Mouse (Mus musculus) thymus, adult 2 months (tissue): ENCODE results near the gene Cdk17.

ENCODE experiments used
- CTCF ChIP-seq: fragments of 200-500 bp; IDR thresholded peaks from 2 replicates; pipeline ENCODE4 v1.5.1; 2012; ENCODE audit warnings: mild to moderate bottlenecking, control low read depth, low read length, moderate library complexity, borderline replicate concordance; ENCODE audit not compliant: control insufficient read depth, poor library complexity, insufficient read depth; ENCODE audit errors: extremely low read depth
- POLR2A ChIP-seq: fragments of 200-500 bp; IDR thresholded peaks from 2 replicates; pipeline ENCODE4 v1.6.1; 2012; ENCODE audit warnings: mild to moderate bottlenecking, low read length, control low read depth, moderate library complexity; ENCODE audit not compliant: control insufficient read depth, poor library complexity, insufficient read depth; ENCODE audit errors: extremely low read depth

- TF ChIP-seq CTCF (no peak), POLR2A (no peak)
Measured at GRCm38 (mm10) chr10:93281092-93281491, 120.4 kb downstream of the Cdk17 start.
